In genomic region chr12:101958556-101958955, GRCm38 (mm10) we compare ENCODE assay signal across 8 mouse cellular contexts. TPM values are rescaled to one million over a fixed set of nuclear protein-coding genes. Genes with fewer than 3 reads are reported as not detected.
DNase-seq lines count a peak whose midpoint lies in the region; ATAC-seq lines count a peak whose summit lies in the region.

No protein-coding gene starts in this region.

- no peaks in the 10 kb centered on the region for H3K9me3 ChIP-seq in heart, embryonic 11.5 days (replicated peaks; ENCODE audit: control insufficient read depth, low read length)
- H3K9me3 ChIP-seq in hindbrain, embryonic 14.5 days (ENCODE audit: control insufficient read depth, low read length): no peaks in the 10 kb centered on the region
- no peaks in the 10 kb centered on the region for H3K9me3 ChIP-seq in midbrain, embryonic 12.5 days

- H3K4me1 ChIP-seq in heart, embryonic 11.5 days (ENCODE audit: control insufficient read depth, insufficient read depth, low read length): peaks cover 2% of the 10 kb centered on the region; the same call in 1 of the 2 replicates
- H3K4me1 ChIP-seq in brown adipose tissue, adult 24 weeks (ENCODE audit: control insufficient read depth, insufficient read depth, insufficient read length, low read length): no peaks in the 10 kb centered on the region
- H3K4me1 ChIP-seq in hindbrain, embryonic 14.5 days (replicated peaks; ENCODE audit: control insufficient read depth, insufficient read depth, low read length): peaks cover 15% of the 10 kb centered on the region
- peaks cover 13% of the 10 kb centered on the region for H3K4me1 ChIP-seq in midbrain, embryonic 12.5 days

- no peaks in the 10 kb centered on the region for H3K36me3 ChIP-seq in heart, embryonic 11.5 days (ENCODE audit: control insufficient read depth, insufficient read depth, low read length)
- H3K36me3 ChIP-seq in hindbrain, embryonic 14.5 days (replicated peaks; ENCODE audit: control insufficient read depth, insufficient read depth): no peaks in the 10 kb centered on the region; the same call in 1 of the 2 replicates
- H3K36me3 ChIP-seq in midbrain, embryonic 12.5 days: no peaks in the 10 kb centered on the region

- no peak overlapping the region for H3K27ac ChIP-seq in heart, embryonic 11.5 days (ENCODE audit: low read depth, low read length)
- H3K27ac ChIP-seq in brown adipose tissue, adult 24 weeks (replicated peaks; ENCODE audit: low read depth, low read length): no peak overlapping the region
- no peak overlapping the region for H3K27ac ChIP-seq in hindbrain, embryonic 14.5 days
- no peak overlapping the region for H3K27ac ChIP-seq in midbrain, embryonic 12.5 days (replicated peaks)

- 54% methylated on average over 9 of the region's 9 CpGs for WGBS in heart, embryonic 11.5 days (ENCODE audit: insufficient replicate concordance)
- WGBS in hindbrain, embryonic 14.5 days: 62% methylated on average over 9 of the region's 9 CpGs
- 58% methylated on average over 9 of the region's 9 CpGs for WGBS in midbrain, embryonic 12.5 days

- H3K4me3 ChIP-seq in heart, embryonic 11.5 days (ENCODE audit: low read depth, low read length): peak overlapping the region; percentile 97
- peak overlapping the region; percentile 15; the same call in 1 of the 2 replicates for H3K4me3 ChIP-seq in brown adipose tissue, adult 24 weeks (ENCODE audit: insufficient read depth, low read depth, low read length)
- peak overlapping the region; percentile 80 for H3K4me3 ChIP-seq in hindbrain, embryonic 14.5 days (replicated peaks; ENCODE audit: low read length)
- 0 out of 2 replicates have a peak overlapping the region, but pooled peaks have one; percentile 89 for H3K4me3 ChIP-seq in midbrain, embryonic 12.5 days

- no peaks in the 10 kb centered on the region for H3K27me3 ChIP-seq in heart, embryonic 11.5 days (ENCODE audit: control insufficient read depth, insufficient read depth, low read length)
- no peaks in the 10 kb centered on the region for H3K27me3 ChIP-seq in hindbrain, embryonic 14.5 days (ENCODE audit: control insufficient read depth, insufficient read depth, low read length)
- no peaks in the 10 kb centered on the region for H3K27me3 ChIP-seq in midbrain, embryonic 12.5 days

- H3K9ac ChIP-seq in heart, embryonic 11.5 days (ENCODE audit: low read depth, low read length): peak overlapping the region; percentile 29; the same call in 1 of the 2 replicates
- no peak overlapping the region; the same call in 1 of the 2 replicates for H3K9ac ChIP-seq in hindbrain, embryonic 14.5 days
- no peak overlapping the region; the same call in 1 of the 2 replicates for H3K9ac ChIP-seq in midbrain, embryonic 12.5 days (replicated peaks)

- DNase-seq in heart, adult 18-20 months: no peak
- DNase-seq in hindbrain, embryonic 14.5 days (ENCODE audit: low spot score): no peak
- DNase-seq in frontal cortex, postnatal 25 days (ENCODE audit: low spot score in 2 of 2): no peak
- no peak for DNase-seq in cerebellum, adult 18-20 months
- no peak for DNase-seq in lung, adult 18-20 months

- no peak for ATAC-seq in heart, embryonic 11.5 days (replicated peaks; ENCODE audit: insufficient number of reproducible peaks, low FRiP score, low TSS enrichment)
- no peak for ATAC-seq in hindbrain, embryonic 14.5 days (ENCODE audit: low FRiP score)
- peak; percentile 29 for ATAC-seq in midbrain, embryonic 12.5 days (ENCODE audit: low FRiP score, low read depth)

- peak overlapping the region; percentile 59 for H3K4me2 ChIP-seq in heart, embryonic 11.5 days
- peak overlapping the region; percentile 67 for H3K4me2 ChIP-seq in hindbrain, embryonic 14.5 days (replicated peaks)
- peak overlapping the region; percentile 63 for H3K4me2 ChIP-seq in midbrain, embryonic 12.5 days (replicated peaks)

RNA-seq across cellular contexts. Expression of gene Atxn3, which starts 0.5 kb away (rescaled TPM):
- polyA plus RNA-seq in heart, embryonic 11.5 days (2014; fragmentation: Nextera tagmentation; extraction: Ambion mirVana): 9.6 and 12.5 TPM in 2 replicates
- 1 to 10 TPM; 7.5 to 7.9 TPM for total RNA-seq in heart, adult 18-20 months (2021)
- 6.3 and 10.6 TPM in 2 replicates for polyA plus RNA-seq in brown adipose tissue, adult 24 weeks (2012; ENCODE audit: insufficient read depth, insufficient read length, missing spikeins)
- polyA plus RNA-seq in hindbrain, embryonic 14.5 days (2014; fragmentation: Nextera tagmentation; extraction: Ambion mirVana): 13.6 and 14.6 TPM in 2 replicates
- polyA plus RNA-seq in midbrain, embryonic 12.5 days (2016; fragmentation: Nextera tagmentation; extraction: Ambion mirVana): 19.9 and 22.3 TPM in 2 replicates

RNA-seq across cellular contexts. Expression of gene Cpsf2, which starts 17.2 kb away (rescaled TPM):
- polyA plus RNA-seq in heart, embryonic 11.5 days (2014; fragmentation: Nextera tagmentation; extraction: Ambion mirVana): 26.3 and 31.5 TPM in 2 replicates
- 10 to 100 TPM; 12.5 to 12.7 TPM for total RNA-seq in heart, adult 18-20 months (2021)
- polyA plus RNA-seq in brown adipose tissue, adult 24 weeks (2012; ENCODE audit: insufficient read depth, insufficient read length, missing spikeins): 12.3 TPM in 2 replicates
- polyA plus RNA-seq in hindbrain, embryonic 14.5 days (2014; fragmentation: Nextera tagmentation; extraction: Ambion mirVana): 32.6 and 34.9 TPM in 2 replicates
- 38.1 and 39.1 TPM in 2 replicates for polyA plus RNA-seq in midbrain, embryonic 12.5 days (2016; fragmentation: Nextera tagmentation; extraction: Ambion mirVana)

RNA-seq across cellular contexts. Expression of gene Trip11, which starts 45.5 kb away (rescaled TPM):
- 12.7 and 25.5 TPM in 2 replicates for polyA plus RNA-seq in heart, embryonic 11.5 days (2014; fragmentation: Nextera tagmentation; extraction: Ambion mirVana)
- total RNA-seq in heart, adult 18-20 months (2021): 10 to 100 TPM; 35.9 to 36.7 TPM
- 15.1 and 17.1 TPM in 2 replicates for polyA plus RNA-seq in brown adipose tissue, adult 24 weeks (2012; ENCODE audit: insufficient read depth, insufficient read length, missing spikeins)
- polyA plus RNA-seq in hindbrain, embryonic 14.5 days (2014; fragmentation: Nextera tagmentation; extraction: Ambion mirVana): 20.9 and 23.9 TPM in 2 replicates
- polyA plus RNA-seq in midbrain, embryonic 12.5 days (2016; fragmentation: Nextera tagmentation; extraction: Ambion mirVana): 22.5 and 26.6 TPM in 2 replicates

Comparison
In these comparisons a context has a peak if more than half of its experiments do, and no peak if none do; other contexts are left out.
1. H3K4me3 ChIP-seq: peak in every context shown above with its lines; median percentile 97 in heart, embryonic 11.5 days; 89 in midbrain, embryonic 12.5 days; 80 in hindbrain, embryonic 14.5 days; 15 in brown adipose tissue, adult 24 weeks.